ENCODE assay signal across 44 mouse cellular contexts in genomic region chr19:43561841-43562240, GRCm38 (mm10). TPM values are rescaled to one million over a fixed set of nuclear protein-coding genes. Genes with fewer than 3 reads are reported as not detected.
"Had no signal": no experiment of that assay in that cellular context is flagged by ENCODE, and none has a peak within 500 bp of the region (broad histone marks: within the 10 kb centered on the region; RNA-seq: fewer than 3 reads in every experiment).

No protein-coding gene starts in this region.

- H3K9ac ChIP-seq: heart, embryonic 12.5 days; heart, embryonic 13.5 days; heart, embryonic 15.5 days; hindbrain, embryonic 12.5 days; hindbrain, embryonic 13.5 days; hindbrain, embryonic 14.5 days; hindbrain, embryonic 15.5 days; intestine, embryonic 15.5 days; kidney, embryonic 15.5 days had no signal

- H3K27me3 ChIP-seq: heart, embryonic 15.5 days; hindbrain, embryonic 15.5 days; intestine, embryonic 15.5 days had no signal

- H3K36me3 ChIP-seq: heart, embryonic 12.5 days; heart, embryonic 13.5 days; heart, embryonic 15.5 days; hindbrain, embryonic 10.5 days; hindbrain, embryonic 12.5 days; hindbrain, embryonic 13.5 days; hindbrain, embryonic 15.5 days; intestine, embryonic 15.5 days; kidney, embryonic 15.5 days had no signal

- DNase-seq: heart, postnatal 10 days; heart, postnatal 14 days; heart, postnatal 4 days; kidney, adult 11 months; kidney, adult 18-20 months; kidney, adult 2 months; kidney, adult 8-10 months; kidney, adult 9 months; kidney, postnatal 10 days; kidney, postnatal 14 days; kidney, postnatal 25 days; kidney, postnatal 36 days; kidney, postnatal 4 days; layer of hippocampus, adult 9-11 months; layer of hippocampus, postnatal 36 days had no signal

- H3K9me3 ChIP-seq: heart, embryonic 12.5 days; heart, embryonic 13.5 days; heart, embryonic 15.5 days; hindbrain, embryonic 10.5 days; hindbrain, embryonic 12.5 days; hindbrain, embryonic 13.5 days; hindbrain, embryonic 15.5 days; intestine, embryonic 15.5 days; kidney, embryonic 15.5 days had no signal

- H3K4me3 ChIP-seq: heart, embryonic 12.5 days; heart, embryonic 13.5 days; heart, embryonic 15.5 days; hindbrain, embryonic 10.5 days; hindbrain, embryonic 12.5 days; hindbrain, embryonic 13.5 days; hindbrain, embryonic 15.5 days; intestine, embryonic 15.5 days; kidney, embryonic 15.5 days; layer of hippocampus, adult 2 months; left cerebral cortex, adult 2 months had no signal

- ATAC-seq: hindbrain, embryonic 16.5 days; hindbrain, postnatal 0 days; inflammation-experienced regulatory T-cells, adult 6 months; intestine, embryonic 15.5 days; intestine, embryonic 16.5 days; intestine, postnatal 0 days had no signal

- H3K4me1 ChIP-seq: heart, embryonic 15.5 days; hindbrain, embryonic 12.5 days; hindbrain, embryonic 13.5 days; hindbrain, embryonic 15.5 days; kidney, embryonic 15.5 days had no signal

- H3K4me2 ChIP-seq: heart, embryonic 12.5 days; heart, embryonic 13.5 days; heart, embryonic 15.5 days; hindbrain, embryonic 12.5 days; hindbrain, embryonic 13.5 days; hindbrain, embryonic 14.5 days; hindbrain, embryonic 15.5 days; intestine, embryonic 15.5 days; kidney, embryonic 15.5 days had no signal

- H3K27ac ChIP-seq: heart, embryonic 13.5 days; heart, embryonic 15.5 days; hindbrain, embryonic 10.5 days; hindbrain, embryonic 12.5 days; hindbrain, embryonic 13.5 days; hindbrain, embryonic 14.5 days; hindbrain, embryonic 15.5 days; hindbrain, postnatal 0 days; intestine, embryonic 15.5 days; kidney, embryonic 15.5 days; kidney, postnatal 0 days; layer of hippocampus, adult 2 months; left cerebral cortex, adult 2 months had no signal

RNA-seq across cellular contexts. Expression of gene Nkx2-3, which starts 50.3 kb away (rescaled TPM):
- total RNA-seq: heart, postnatal 10 days; heart, postnatal 14 days; heart, postnatal 25 days; heart, postnatal 4 days; hindbrain, postnatal 0 days; layer of hippocampus, adult 18-20 months; layer of hippocampus, adult 2 months; layer of hippocampus, adult 8-10 months; layer of hippocampus, postnatal 10 days; layer of hippocampus, postnatal 14 days; layer of hippocampus, postnatal 25 days; layer of hippocampus, postnatal 36 days; left cerebral cortex, adult 18-20 months; left cerebral cortex, adult 2 months; left cerebral cortex, adult 8-10 months had no signal
- polyA plus RNA-seq: heart, embryonic 12.5 days; heart, embryonic 13.5 days; heart, embryonic 14.5 days; heart, embryonic 15.5 days; heart, embryonic 16.5 days; heart, postnatal 0 days; hindbrain, embryonic 13.5 days; hindbrain, embryonic 14.5 days; hindbrain, embryonic 16.5 days; hindbrain, postnatal 0 days; inflammation-experienced regulatory T-cells, adult 6 months; kidney, adult 2 months; kidney, postnatal 0 days had no signal
